Mouse (Mus musculus) urinary bladder, postnatal 25 days (tissue): Measurements from ENCODE around the gene Haus2.

Experiments
- DNase-seq: peaks from one replicate; pipeline ENCODE4 v3.0.0; 2022; ENCODE audit warnings: low spot score

Gene Haus2

DNA sequence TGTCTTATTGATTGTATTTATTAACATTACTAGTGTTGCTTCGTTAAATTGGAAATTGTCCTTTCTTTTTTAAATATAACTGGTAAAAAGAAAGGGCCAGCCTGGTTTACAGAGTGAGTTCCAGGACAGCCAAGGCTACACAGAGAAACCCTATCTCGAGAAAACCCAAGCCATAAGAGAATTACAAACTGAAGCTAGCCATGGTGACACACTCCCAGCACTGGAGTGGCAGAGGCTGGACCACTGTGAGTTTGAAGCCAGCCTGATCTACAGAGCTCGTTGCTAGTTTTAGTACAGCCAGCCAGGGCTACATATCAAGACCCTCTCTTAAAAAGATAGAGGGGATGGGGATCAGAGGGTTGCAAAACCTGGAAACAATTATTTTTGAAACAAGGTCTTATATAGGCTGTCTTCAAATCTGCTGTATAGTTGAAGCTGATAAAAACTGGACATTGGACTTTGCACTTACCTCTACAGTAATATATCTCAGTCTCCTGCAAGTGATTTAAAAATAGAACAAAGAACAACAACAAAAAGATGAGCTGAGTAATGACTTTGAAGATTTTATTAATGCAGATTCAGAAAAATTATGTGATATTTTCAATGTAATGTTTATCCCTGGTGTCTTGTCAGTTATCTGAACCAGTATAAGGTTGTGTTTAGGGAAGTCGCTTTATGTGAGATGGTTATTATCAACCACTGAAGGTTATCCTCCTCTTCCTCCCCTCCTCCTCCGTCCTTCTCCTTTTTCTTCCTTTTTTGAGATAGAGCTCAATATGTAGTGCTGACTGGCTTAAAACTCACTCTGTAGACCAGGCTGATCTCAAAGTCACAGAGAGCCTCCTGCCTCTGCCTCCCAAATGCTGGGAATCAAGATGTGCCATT, 7.3 kb downstream of the Haus2 start:
- DNase-seq, result no peak

DNA sequence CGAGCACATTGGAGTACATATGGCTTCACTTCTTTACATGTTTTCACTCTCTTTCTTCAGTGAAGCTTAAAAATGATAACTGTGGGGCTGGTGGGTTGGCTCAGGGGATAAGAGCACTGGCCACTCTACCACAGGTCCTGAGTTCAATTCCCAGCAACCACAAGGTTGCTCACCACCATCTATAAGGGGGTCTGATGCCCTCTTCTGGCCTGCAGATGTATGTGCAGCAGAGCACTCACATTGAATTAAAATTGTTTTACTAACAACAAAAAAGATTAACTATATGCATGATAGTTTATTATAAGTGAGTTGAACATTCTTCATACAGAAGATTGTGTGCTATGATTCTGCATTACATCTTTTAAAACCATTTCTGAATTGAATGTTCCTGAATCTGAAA, 10.4 kb downstream of the Haus2 start:
- DNase-seq, result no peak

DNA sequence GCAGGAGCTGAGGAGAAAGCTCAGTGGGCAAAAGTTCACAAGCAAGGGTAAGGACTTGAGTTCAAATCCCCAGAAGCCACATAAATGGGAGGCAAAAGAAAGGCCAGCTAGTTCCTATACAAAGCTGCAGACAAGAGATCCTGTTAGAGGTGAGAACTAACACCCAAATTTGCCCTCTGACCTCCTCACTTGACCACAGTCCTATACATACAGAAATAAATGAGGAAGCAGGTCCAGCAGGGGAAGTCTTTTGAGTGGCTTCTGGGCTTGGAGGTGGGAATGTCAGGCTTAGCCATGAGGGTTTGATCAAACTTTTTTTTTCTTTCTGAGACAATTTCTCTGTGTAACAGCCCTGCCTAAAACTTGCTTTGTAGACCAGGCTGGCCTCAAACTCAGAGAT, 13.7 kb downstream of the Haus2 start:
- no peak for DNase-seq

DNA sequence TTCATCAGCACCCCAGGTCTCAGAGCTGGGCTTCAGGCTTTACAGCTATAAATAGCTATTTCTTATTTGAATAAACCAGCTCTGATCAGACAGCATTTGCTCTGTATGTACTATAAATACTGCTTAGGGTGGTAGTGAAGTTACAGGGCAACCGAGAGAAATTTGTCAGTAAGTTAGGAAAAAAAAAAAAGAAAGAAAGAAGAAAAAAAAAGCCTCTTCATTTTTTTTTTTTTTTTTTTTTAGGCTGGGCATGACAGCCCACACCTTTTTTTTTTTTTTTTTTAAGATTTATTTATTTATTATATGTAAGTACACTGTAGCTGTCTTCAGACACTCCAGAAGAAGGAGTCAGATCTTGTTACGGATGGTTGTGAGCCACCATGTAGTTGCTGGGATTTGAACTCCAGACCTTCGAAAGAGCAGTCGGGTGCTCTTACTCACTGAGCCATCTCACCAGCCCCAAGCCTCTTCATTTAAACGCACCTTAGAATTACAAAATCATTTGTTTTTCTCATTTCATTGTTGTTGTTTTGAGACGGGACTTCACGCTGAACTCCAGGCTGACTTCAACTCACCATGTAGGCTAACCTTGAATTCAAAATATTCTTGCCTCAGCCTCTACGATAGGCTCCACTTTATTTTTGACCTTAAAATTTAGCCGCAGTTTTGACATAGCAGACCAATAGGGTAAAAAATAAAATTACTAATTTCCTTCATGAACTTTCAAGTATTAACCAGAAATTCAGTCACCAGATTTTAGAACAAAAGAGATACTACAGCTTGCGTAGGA, 19.1 kb downstream of the Haus2 start:
- no peak for DNase-seq

DNA sequence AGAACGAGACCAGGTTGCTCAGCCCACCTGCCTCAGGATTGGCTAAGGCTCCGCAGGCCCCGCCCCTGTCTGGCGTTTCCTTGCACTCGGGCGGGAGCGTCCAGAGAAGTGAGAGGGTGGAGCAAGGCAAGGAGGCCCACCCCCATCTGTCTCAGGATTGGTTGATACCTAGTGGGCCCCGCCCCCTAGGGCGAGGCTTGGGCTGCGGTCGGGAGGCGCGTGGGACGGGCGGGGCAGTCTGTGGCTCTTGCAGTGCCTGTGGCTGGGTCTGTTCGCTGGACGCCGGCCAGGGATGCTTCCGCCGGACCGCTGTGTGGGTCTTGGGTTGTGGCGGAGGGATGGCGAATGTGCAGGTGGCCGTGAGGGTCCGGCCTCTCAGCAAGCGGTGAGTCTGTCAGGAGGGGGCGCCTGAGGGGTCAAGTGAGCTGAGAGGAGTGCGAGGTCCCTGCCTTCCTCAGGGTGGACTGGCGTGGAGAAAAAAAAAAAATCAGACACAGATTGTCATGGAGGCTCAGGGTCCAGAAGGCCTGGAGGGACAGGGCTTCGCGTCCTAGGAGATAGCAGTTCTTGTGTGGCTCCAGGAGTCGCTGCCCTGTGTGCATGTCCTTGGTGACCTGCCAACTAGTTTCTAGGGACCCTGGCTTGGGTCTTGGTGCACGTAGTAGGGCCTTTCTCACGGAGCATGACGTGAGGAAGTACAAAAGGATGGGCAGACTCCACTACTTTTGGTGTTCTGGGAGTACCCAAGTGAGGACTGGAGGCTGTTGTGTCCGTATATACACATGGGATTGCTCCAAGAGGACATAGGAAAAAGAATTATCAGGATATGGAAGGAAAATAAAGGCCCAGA, 19.9 kb downstream of the Haus2 start, which contains the start of gene Stard9:
Gene Stard9 (plus strand): TSS at position 236 of the 850 bp plus-strand sequence.
- DNase-seq, result peak; percentile 91

DNA sequence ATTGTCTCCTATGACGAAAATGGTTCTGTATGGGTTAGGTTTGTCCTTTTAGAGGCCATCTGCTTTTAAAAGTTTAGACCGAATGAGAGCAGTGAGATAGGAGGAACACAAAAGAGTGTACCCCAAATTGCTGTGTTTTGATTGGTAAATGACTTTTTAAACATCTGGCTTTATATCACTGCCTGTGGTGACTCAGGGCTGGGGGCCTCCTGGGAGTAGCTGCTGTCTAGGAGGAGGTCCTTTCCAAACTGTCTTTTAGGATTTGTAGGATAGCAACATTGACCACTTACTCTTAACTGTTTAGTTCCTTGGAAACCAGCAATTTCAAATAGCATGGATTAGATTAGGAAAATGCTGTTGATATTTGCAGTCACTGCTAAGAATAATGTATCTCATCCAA, 21.1 kb downstream of the Haus2 start:
- no peak for DNase-seq

DNA sequence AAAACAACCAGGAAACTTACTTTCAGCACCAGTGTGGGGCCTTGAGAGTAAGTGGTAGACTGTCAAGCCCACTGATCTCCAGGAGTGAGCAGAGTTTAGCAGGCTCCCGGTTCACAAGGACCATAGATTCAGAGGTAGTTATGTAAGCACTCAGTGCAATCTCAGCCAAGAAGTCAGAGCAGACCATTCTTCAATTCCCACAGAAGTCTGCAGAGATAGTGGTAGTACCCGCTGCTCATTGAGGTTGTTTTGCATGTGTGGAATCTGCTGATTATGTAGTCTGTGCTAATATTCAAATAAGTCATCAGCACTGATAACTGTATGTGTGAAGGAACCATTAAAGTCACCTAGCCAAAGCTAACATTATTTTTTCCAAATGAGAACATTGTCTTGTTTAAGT, 21.5 kb downstream of the Haus2 start:
- DNase-seq, result no peak

DNA sequence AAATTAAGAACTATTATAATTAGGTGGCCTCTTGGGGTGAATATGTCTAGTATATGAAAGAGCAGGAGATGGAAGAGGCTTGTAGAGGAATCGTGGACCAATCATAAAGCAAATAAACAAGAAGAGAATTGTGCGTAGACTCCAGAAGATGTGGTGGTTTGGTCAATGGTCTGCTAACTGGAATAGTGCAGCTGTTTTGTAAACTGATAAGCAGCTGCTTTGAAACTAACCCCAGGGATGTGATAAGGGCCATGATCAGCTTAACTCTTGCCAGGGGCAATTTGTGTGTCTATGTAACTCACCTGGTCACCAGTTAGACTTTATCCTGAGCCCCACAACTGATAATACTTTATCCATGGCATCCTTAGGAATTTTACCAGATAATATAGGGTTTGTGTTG, 22.3 kb downstream of the Haus2 start:
- no peak for DNase-seq

DNA sequence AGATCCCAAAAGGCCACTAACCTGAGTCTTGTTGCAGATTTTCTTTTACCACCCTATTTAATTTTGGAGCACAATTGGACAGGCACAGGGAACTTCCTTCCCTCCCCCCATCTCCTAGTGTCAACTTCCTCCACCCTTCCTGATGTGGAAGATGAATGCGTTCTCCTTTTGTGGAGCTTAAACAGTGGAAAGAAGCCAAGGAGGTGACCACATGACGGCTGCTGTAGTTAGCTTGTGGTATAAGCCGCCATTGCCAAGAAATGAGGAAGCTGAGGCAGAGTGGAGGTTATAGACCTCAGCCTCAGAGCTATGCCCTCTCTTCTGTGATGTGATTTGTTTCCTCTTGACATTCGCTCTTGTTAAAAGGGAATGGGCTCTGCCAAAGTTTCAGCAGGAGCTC, 22.8 kb downstream of the Haus2 start:
- DNase-seq, result no peak

DNA sequence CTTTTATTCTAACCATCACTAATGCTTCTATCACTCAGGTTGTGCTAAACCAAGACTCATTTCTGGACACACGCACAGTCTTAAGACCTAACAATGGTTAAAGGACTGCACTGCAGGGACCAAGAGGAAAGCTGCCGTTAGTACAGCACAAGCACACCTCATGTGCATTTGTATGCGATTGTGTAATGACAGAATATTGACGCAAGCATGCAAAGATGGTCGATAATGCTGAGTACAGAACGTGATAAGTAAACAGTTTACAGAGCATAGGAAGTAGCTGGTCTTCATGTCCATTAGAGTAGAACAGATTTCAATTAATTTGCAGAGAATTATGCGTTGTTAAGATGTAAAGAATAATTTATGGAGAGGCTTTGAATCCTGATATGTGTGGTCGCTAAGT, 31.7 kb downstream of the Haus2 start:
- DNase-seq, result no peak

DNA sequence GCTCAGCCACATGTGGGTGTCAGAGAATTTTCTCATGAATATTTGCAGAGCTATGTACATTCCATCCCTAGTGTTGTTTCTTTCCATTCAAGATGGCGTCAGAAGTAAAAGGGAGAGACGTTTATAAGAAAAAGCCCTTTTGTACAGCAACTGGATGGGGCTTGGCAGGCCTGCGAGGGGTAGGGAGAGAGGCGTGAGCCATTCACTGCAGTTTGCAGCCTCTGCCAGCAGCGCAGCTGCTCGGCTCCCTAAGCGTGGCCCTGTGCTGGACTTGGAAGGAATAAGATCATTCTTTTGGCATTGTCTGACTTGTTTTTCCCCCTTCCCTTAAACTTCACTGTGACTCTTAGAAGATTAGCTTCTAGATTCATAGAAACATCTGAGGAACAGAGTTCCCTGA, 34.7 kb downstream of the Haus2 start:
- DNase-seq, result peak; percentile 19

DNA sequence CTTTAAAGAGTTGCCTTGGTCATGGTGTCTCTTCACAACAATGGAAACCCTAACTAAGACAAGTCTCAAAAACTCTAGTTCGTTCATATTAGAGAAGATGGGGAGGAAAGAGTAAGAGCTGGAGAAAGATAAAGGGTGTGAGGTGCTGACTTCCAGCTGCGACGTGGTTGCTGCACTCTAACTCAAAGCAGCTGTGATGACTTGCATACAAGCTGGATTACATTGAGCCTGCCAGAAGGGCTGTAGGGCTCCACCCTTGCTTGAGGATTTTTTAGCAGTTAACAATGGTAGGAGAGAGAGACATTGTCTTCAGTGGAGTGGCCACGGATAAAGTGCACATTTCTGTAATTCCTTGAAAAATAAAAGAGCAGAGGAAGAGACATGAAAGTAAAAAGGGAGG, 37.6 kb downstream of the Haus2 start:
- no peak for DNase-seq

DNA sequence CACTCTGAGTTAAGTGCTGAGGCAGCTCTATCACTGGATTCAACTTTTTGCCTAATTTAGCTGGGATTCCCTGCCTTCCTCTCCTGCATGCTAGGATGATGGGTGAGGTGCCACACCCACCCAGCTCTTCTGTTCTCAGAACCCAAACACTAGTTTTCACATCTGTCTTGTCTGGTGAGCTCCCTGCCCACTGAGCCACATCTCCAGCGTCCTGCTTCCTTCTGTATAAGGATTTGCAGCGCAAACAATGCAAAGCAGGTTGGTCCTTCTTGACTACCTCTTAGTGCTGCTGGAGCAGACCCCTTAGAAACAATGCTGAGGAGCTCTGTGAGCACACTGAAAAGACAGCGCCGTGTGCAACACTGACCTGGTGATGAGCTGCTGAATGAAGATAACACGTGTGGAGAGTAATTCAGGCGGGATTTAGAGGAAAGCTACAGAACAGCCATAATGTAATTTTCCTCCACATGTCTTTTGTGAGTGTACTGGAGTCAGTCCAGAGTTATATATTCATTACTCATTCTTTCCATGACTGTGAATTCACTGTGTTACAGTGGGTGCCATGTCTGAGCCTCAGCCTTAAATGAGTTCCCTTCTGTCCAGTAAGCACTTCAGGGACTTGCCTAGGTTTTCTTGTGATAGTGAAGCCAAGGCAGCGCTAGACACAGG, 43.2 kb downstream of the Haus2 start:
- no peak for DNase-seq

DNA sequence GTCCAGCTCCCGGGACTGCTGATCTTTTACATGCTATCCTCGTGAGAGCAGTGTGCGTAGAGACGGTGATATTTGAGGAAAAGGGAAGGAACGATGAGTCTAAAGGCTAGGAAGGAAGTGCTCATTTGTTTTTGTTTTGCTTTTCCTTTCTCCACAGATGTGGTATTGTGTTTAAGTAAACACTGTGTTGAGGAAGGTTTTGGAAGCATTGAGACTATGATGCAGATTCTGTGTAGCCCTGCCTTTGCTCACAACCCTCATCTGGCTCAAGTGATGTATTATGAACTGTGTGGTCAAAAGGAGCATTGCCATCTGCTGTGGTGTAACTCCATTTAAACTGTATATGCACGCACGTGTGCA, 43.7 kb downstream of the Haus2 start:
- no peak for DNase-seq

DNA sequence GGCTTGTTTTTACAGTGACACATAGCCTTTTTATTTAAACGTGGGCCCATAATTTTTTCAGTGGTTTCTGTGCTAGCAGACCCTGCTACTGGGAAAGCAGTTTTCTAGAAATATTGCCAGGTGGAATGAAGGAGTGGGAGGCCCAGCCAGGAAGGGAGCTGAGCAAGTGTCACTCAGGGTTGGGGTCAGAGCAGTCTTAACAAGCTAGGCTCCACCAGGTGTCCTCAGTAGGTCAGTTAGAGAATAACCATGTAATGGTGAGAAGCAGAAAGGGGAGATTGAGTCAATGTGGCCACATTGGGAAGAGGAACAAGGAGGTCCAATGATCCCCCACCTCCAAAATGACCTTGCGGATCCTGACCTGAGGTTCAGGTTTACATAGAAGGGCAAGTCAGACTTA, 45.5 kb downstream of the Haus2 start:
- DNase-seq, result no peak

DNA sequence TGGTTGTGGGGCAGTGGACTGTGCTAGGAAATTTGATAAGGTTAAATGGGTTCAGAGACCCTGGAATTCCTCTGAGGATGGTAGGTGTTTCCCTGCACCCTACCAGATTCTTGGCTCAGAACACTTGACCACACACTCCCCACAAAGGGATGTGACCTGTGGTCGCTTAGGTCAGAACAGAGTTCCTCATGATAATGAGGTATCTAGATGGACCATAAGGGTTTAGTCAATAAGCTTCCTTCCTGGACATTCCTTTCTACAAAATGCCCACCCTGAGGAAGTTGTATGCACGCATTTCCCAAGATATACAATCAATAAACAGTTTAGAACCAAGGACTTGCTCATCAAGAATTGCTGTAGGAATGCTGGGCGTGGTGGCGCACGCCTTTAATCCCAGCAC, 46.7 kb downstream of the Haus2 start:
- DNase-seq, result no peak

DNA sequence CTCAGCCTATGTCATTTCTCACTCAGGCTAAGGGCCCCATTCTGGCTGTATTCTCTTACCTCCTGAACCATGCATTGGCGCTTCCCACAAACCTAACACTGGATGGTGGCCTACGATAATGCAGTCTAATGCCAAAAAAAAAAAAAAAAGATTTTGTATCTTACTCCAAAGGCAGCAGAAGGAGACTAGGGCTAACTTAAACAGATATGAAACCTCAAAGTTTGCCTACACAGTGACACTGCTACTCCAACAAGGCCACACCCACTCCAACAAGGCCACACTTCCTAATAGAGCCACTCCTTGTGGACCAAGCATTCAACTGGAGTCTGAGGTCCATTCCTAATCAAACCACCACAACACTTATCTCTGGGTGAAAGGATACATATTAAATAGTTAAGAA, 47.5 kb downstream of the Haus2 start:
- no peak for DNase-seq

DNA sequence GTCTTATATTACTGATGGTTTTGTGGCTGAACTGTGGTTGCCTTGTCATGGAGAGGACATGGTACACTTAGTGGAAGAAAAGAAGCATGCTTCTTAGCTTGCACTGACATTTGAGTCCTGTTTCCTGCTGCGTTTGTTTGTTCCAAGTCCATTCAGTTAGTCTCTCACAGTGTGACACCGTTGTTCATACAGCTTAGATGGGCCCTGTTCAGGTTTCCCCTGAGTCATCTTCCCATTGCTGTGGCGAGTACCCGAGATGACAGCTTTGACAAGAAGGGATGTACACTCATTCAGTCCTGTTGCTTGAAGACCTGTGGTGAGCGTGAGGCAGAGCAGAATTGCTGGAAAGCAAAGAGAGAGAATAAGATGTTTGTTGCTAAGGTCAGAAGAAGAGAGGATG, 49.3 kb downstream of the Haus2 start:
- DNase-seq, result no peak

DNA sequence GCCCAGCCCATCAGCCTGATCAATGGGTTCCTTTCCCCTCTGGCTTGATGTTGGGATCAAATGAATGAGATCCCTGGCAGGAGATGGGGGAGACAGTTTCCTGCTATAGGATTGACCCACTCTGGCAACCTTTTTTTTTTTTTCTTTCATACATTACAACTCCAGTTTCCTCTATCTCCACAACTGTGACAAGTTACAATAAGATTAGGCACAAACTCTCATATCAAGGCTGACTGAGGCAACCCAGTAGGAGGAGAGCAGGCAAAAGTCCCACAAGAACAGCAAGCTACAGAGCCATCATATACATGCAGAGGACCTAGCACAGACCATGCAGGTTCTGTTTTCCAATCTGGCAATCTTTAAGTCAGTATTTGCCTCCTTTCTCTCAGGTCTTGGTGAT, 50.1 kb downstream of the Haus2 start:
- no peak for DNase-seq

DNA sequence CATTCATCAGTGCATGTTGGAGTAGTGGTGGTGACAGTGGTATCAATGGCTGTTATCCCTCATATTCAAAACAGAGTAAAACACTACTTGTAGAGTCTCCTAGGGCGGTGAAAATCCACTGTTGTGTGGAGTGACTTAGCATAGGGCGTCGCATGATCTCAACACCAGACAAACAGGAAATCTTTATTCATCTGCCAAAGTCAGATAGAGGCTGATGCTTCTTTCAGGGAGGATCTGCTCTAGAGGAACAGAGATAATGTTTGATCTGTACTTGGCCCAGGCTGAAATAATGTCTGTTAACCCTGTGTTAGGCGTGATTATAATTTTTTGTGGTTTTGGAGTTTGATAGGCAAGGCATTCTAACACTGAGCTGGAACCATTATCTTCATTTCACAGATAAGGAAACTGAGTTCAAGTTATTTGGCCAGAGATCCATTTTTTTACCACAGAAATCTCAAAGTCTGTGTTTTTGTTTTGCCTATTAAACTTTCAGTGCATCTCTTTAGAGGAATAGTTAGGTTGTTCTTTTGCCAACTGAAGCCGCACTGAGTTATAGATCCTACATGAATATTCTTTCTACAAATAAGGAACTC, 51.4 kb downstream of the Haus2 start:
- DNase-seq, result no peak

DNA sequence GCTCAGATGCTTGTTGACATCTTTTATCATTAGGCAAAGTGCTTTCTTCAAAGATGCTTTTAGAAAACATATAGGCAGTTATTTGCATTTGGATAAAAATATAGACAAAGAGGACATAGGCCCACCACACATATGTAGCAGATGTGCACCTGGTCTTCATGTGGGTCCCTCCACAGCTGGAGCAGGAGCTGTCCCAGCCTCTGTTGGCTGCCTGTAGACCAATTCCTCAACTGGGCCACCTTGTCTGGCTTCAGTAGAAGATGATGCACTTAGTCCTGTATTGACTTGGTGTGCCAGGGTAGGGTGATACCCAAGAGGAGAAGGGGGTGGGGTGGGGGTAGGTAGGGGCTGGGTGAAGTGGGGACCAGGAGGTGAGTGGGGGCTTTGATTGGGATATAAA, 53.6 kb downstream of the Haus2 start:
- no peak for DNase-seq
